Mouse (Mus musculus): ENCODE results near the gene Slc25a26.

Gene Slc25a26

DNA sequence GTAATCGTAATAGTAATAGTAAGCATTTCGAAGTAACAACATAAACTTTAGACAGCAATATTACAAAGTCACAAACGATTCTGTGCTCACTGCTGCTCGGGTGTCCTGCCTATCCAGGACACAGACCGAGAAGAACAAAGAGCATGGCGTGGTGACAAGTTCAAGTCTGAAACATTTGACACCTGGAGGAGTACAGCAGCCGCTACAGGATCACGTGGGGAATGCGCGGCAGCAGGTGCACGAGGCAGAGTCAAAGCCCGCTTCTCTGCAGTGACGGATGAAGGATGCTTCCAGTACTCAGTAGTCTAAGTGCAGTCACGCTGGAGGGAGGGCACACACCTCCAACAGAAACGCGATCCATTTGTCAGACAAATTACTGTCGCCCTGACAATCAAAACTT lies 151.4 kb downstream of the Slc25a26 start:
- TF ChIP-seq NANOG (IDR thresholded peaks at IDR 0.05; ENCODE audit: borderline replicate concordance, low read length) (no peak), CTCF (conservative IDR thresholded peaks at IDR 0.05; ENCODE audit: low read length) (no peak), POU5F1 (IDR thresholded peaks at IDR 0.05; ENCODE audit: borderline replicate concordance, low read length) (no peak)
- no peaks in the 10 kb centered on the region for H3K9me3 ChIP-seq (ENCODE audit: low read length)
- H3K36me3 ChIP-seq (ENCODE audit: insufficient read depth, low read length), result peaks cover 22% of the 10 kb centered on the region
- no peak overlapping the region for H3K4me3 ChIP-seq (replicated peaks; ENCODE audit: low read length)
- no peaks in the 10 kb centered on the region for H3K27me3 ChIP-seq (ENCODE audit: insufficient read depth, low read length)
- H3K4me1 ChIP-seq (replicated peaks; ENCODE audit: low read depth, low read length), result peaks cover 58% of the 10 kb centered on the region

DNA sequence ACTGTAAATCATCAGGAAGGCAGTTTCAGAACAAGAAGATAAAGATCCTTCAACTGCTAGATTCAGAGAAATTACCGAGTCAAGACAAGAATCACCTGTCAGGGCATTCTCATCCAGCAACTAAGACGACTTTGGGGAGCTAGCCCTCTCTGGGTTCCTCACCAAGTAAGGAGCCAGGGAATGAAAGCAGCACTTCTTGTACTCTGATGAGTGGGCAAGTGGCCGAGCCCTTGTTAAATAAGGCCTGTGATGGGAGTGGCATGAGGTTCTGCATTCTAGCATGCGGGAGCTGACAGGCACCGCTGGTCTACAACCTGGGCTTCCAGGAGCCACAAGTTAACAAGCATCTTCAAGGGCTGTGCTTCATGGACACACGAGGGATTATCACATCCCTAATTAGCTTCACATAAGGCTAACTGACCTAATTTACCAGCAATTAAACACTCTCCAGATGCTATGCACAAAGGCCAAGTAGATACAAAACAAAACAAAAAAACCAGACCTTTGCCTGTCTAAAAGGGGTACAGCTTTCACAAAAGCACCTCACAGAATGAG lies 152.6 kb downstream of the Slc25a26 start:
- Histone ChIP-seq H3K36me3 (ENCODE audit: insufficient read depth, low read length) (peaks cover 22% of the 10 kb centered on the region), H3K9me3 (ENCODE audit: low read length) (no peaks in the 10 kb centered on the region), H3K4me1 (replicated peaks; ENCODE audit: low read depth, low read length) (peaks cover 55% of the 10 kb centered on the region), H3K27me3 (ENCODE audit: insufficient read depth, low read length) (no peaks in the 10 kb centered on the region), H3K4me3 (replicated peaks; ENCODE audit: low read length) (no peak overlapping the region)
- no peak for TF ChIP-seq POU5F1 (IDR thresholded peaks at IDR 0.05; ENCODE audit: borderline replicate concordance, low read length)
- no peak for TF ChIP-seq CTCF (conservative IDR thresholded peaks at IDR 0.05; ENCODE audit: low read length)
- no peak for TF ChIP-seq NANOG (IDR thresholded peaks at IDR 0.05; ENCODE audit: borderline replicate concordance, low read length)

DNA sequence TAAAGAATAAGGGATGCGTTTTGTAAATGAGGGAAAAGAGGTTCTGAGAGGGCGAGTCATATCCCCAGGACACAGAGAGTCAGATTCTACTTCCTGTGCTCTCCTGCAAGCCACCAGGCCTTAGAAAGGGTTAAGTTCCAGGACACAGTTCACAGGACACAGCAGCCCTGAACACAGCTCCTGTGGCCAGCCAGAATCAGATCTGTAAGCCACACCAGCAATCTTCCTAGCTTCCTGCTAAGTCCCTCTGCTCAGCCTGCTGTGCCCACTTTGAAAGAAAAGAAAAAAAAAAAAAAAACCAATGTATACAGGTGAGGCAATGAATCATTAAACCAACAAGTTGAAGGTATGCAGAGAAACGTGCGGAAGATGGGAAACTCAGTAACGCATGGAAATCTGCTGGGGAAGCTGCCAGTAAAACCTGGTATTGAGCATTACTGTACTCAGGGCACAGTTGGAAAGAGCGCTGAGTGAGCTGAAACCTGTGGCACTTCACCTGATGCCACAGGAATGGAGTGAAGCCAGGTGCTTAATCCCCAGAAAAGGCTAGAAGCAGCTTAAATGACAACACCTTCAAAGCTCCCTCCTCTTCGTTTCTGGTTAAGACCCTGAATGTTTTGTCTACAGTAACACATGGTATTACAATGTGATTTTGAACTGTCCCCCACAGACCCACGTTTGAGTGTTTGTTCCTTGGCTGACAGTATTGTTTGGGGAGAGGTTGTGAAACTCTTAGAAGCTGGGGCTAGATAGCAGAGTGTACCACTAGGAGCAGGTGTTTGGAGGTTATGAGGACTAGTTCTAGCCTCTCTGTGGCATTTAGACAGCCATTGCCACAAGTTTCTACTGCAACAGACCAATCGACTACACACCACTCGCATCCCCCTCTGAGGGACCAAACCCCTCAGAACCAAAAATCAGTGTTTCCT lies 153.5 kb downstream of the Slc25a26 start:
- TF ChIP-seq POU5F1 (IDR thresholded peaks at IDR 0.05; ENCODE audit: borderline replicate concordance, low read length), result no peak
- TF ChIP-seq CTCF (conservative IDR thresholded peaks at IDR 0.05; ENCODE audit: low read length), result no peak
- TF ChIP-seq NANOG (IDR thresholded peaks at IDR 0.05; ENCODE audit: borderline replicate concordance, low read length), result no peak
- Histone ChIP-seq H3K4me1 (replicated peaks; ENCODE audit: low read depth, low read length) (peaks cover 55% of the 10 kb centered on the region), H3K4me3 (replicated peaks; ENCODE audit: low read length) (no peak overlapping the region), H3K27me3 (ENCODE audit: insufficient read depth, low read length) (no peaks in the 10 kb centered on the region), H3K9me3 (ENCODE audit: low read length) (no peaks in the 10 kb centered on the region), H3K36me3 (ENCODE audit: insufficient read depth, low read length) (peaks cover 30% of the 10 kb centered on the region)
